Mouse (Mus musculus) liver, embryonic 14.5 days (tissue): ENCODE data around the gene Chrna1.

Experiments
- CTCF ChIP-seq: IDR thresholded peaks from 2 replicates; pipeline ENCODE4 v1.5.1; 2016; ENCODE audit warnings: antibody characterized with exemption, low read depth, control low read depth
- EP300 ChIP-seq: IDR thresholded peaks from 2 replicates; pipeline ENCODE4 v1.6.1; 2016; ENCODE audit warnings: antibody characterized with exemption, low read depth

DNA sequence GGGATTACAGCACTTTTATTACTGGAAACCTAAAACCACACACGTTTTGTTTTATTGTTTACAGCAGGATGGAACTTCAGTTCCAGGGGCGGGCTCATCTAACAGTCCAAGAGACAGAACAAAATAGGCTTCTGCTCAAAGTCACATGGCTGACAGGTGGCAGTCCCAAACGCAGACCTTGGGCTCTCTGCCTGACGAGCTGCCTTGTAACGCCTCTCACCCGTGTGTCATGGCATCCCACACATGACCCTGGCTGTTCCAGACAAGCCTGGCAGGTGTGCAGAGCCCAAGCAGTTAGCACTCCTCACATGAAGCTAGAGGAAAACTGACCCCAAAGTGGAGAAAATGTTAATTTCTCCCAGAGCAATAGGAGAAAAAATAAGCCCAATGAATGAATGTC lies 31.7 kb upstream of the Chrna1 start:
- TF ChIP-seq EP300 (no peak), CTCF (no peak)
